Mouse (Mus musculus): Measurements from ENCODE around the gene Ppp1r18. TPM values are rescaled to one million over a fixed set of nuclear protein-coding genes. Genes with fewer than 3 reads are reported as not detected.
"Not testable (repeated sequence)": the region's sequence is repeated elsewhere in the genome, so short reads cannot be mapped to it uniquely, and the experiment has no call there.

Ppp1r18 gene
- total RNA-seq, 1 experiment from 2014 or later: 36.8 TPM

GRCm38 (mm10) chr17:35836991-35837422 is 28.4 kb upstream of the Ppp1r18 start:
- peak; percentile 87 for DNase-seq

GRCm38 (mm10) chr17:35837487-35837886 is 27.9 kb upstream of the Ppp1r18 start:
- DNase-seq: peak; percentile 59

GRCm38 (mm10) chr17:35838122-35838544 is 27.3 kb upstream of the Ppp1r18 start, which contains the start of gene Tubb5:
Gene Tubb5 (minus strand): TSS chr17:35838306.
- DNase-seq: peak; percentile 96

GRCm38 (mm10) chr17:35838570-35838969 is 26.8 kb upstream of the Ppp1r18 start:
- DNase-seq: no peak

GRCm38 (mm10) chr17:35839002-35839401 is 26.4 kb upstream of the Ppp1r18 start:
- not testable (repeated sequence) for DNase-seq

- no peak for DNase-seq
Measured at GRCm38 (mm10) chr17:35840561-35840960, 24.8 kb upstream of the Ppp1r18 start.

GRCm38 (mm10) chr17:35841076-35841950 is 24.1 kb upstream of the Ppp1r18 start, which contains the start of gene Mdc1:
Gene Mdc1 (plus strand): TSS chr17:35841515.
- DNase-seq: peak; percentile 96

GRCm38 (mm10) chr17:35842006-35842405 is 23.4 kb upstream of the Ppp1r18 start:
- DNase-seq: no peak

GRCm38 (mm10) chr17:35843514-35843913 is 21.9 kb upstream of the Ppp1r18 start:
- DNase-seq: no peak

GRCm38 (mm10) chr17:35848112-35848511 is 17.3 kb upstream of the Ppp1r18 start:
- DNase-seq: no peak

- no peak for DNase-seq
Measured at GRCm38 (mm10) chr17:35850974-35851373, 14.4 kb upstream of the Ppp1r18 start.

GRCm38 (mm10) chr17:35859371-35859770 is 6.0 kb upstream of the Ppp1r18 start:
- no peak for DNase-seq

GRCm38 (mm10) chr17:35859835-35860234 is 5.6 kb upstream of the Ppp1r18 start:
- no peak for DNase-seq

- DNase-seq: no peak
Measured at GRCm38 (mm10) chr17:35860831-35861197, 4.6 kb upstream of the Ppp1r18 start.

GRCm38 (mm10) chr17:35861198-35861857 is 4.1 kb upstream of the Ppp1r18 start, which contains the start of gene Nrm:
Gene Nrm (plus strand): TSS chr17:35861318.
- DNase-seq: peak; percentile 89

GRCm38 (mm10) chr17:35864832-35865353 is 500 bp upstream of the Ppp1r18 start:
- DNase-seq: no peak

- DNase-seq: peak; percentile 77
Measured at GRCm38 (mm10) chr17:35866281-35866831, 963 bp downstream of the Ppp1r18 start.

- peak; percentile 44 for DNase-seq
Measured at GRCm38 (mm10) chr17:35866911-35867890, 1.8 kb downstream of the Ppp1r18 start.

GRCm38 (mm10) chr17:35868165-35868820 is 2.9 kb downstream of the Ppp1r18 start:
- no peak for DNase-seq

- DNase-seq: no peak
Measured at GRCm38 (mm10) chr17:35868961-35869345, 3.6 kb downstream of the Ppp1r18 start.

All from adrenal gland, postnatal 25 days (tissue).